Mouse (Mus musculus): ENCODE results near the gene Twf1.

The Twf1 gene

DNA sequence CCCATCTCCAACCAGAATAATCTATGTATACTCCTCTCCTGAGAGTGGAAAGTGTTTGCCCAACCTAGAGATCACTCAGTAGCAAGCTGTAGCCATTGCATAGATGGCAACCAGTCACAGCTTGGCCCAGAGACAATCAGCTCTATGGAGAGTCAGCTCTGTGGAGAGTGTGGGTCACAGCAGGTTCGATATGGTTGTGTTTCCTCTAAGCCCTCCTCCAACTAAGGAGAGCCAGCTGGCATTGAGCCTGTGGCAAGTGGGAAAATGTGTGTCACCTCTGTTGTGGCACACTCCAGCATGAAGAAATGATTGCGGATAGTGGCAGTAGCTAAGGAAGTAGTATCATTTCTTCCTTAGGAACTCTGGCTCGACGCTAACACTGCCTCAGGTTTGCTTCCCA is 18.2 kb downstream of the Twf1 start:
- no peak for DNase-seq

GRCm38 (mm10) chr15:94568496-94569182 is 21.1 kb downstream of the Twf1 start:
- no peak for DNase-seq

GRCm38 (mm10) chr15:94565854-94566253 is 23.8 kb downstream of the Twf1 start:
- DNase-seq, result no peak

DNA sequence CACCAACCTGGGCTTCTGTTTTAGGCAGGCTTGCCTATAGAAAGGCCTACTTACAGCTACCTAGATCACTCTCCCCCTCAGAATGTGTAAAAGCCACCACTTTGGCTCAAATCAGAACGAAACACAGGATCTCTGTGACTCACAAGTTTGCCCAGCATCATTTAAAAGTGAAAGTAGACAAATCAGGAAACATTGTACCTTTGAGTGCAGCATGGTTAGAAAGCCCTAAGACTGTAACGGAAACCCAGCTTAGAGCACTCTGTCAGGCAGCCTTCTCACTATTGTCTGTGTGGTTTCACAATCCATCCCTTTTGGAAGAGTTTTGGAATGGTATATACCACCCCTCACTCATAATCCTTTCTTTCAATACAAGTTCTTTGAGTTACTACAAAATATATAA is 24.8 kb downstream of the Twf1 start:
- no peak for DNase-seq

GRCm38 (mm10) chr15:94558895-94559656 is 30.6 kb downstream of the Twf1 start:
- DNase-seq, result no peak

DNA sequence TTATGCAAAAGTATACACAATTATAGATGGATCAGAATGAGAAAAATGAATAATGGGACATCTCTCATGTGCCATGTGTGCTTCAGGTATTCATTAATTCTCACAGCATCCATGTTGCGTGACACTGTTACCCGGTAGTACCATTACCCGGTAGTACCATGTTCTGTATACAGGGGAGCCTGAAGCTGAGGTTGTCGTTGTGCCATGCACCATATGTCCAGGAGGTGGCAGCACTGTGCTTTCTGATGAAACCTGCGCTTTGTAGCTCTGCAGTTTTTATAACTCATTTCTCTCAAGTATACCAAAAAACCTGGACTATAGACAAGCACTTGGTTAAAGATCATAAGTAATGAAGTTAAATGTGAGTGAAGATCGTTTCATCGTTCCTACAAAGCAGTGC is 32.2 kb downstream of the Twf1 start:
- peak; percentile 78 for DNase-seq

- DNase-seq, result no peak
Observed at GRCm38 (mm10) chr15:94553536-94553935, 36.2 kb downstream of the Twf1 start.

GRCm38 (mm10) chr15:94544844-94545243 is 44.8 kb downstream of the Twf1 start:
- DNase-seq, result no peak

DNA sequence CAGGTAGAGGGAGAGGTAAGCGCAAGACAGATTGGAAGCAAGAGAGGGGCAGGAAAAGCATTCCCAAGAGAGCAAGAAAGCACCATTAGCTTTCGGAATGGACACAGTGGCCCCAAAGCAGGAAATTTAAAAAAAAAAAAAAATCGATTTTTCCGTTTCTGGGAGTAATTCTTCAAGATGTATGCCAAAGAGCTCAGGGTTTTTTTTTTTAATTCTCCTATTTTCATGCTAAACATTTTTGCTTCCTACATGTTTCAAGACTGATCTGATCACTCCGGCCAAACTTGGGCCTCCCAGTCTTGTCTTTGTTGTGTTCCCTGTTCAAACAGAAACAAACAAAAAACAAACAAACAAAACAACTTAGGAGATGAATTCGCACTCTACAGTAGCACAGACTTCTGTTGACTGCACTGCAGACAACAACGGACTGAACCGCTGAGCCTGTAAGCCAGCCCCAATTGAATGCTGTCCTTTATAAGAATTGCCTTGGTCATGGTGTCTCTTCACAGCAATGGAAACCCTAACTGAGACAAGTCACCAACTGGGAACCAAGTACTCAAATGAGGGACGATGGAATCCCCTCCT is 45.5 kb downstream of the Twf1 start:
- DNase-seq, result no peak

DNA sequence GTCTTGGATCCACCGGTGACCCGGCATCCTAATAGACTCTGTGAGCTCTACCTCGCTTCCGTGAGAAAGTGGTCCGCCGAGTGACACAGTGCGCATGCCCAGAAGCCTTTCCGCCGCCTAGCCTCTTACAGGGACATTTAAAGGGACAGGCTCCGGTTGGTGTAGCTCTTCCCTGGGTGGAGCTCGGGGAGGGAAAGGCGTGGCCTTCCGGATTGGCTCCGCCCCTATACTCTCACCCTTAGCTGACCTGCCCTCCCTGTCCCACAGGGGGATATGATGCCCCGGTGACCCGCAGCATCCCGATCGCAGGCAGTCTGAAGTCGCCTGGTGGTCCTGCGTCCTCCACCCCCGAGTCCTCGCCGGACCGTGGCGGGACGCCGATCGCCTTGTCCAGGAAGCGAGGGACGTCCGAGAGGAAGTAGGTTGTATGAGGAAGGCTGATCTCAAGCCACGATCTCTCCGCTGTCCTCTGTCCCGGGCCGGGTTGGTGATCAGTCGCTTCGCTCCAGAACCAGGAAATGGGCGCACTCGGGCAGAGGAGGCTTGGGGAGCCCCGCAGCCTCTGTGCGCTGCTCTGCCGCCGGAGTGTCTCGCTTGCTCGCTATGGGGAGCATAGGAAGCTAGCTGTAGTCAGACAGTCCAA is 46.2 kb downstream of the Twf1 start, which contains the start of the genes Pus7l and Irak4:
Gene Pus7l (minus strand): TSS at position 139 of the 643 bp plus-strand sequence.
Gene Irak4 (plus strand): TSS at position 235 of the 643 bp plus-strand sequence.
- peak; percentile 90 for DNase-seq

DNA sequence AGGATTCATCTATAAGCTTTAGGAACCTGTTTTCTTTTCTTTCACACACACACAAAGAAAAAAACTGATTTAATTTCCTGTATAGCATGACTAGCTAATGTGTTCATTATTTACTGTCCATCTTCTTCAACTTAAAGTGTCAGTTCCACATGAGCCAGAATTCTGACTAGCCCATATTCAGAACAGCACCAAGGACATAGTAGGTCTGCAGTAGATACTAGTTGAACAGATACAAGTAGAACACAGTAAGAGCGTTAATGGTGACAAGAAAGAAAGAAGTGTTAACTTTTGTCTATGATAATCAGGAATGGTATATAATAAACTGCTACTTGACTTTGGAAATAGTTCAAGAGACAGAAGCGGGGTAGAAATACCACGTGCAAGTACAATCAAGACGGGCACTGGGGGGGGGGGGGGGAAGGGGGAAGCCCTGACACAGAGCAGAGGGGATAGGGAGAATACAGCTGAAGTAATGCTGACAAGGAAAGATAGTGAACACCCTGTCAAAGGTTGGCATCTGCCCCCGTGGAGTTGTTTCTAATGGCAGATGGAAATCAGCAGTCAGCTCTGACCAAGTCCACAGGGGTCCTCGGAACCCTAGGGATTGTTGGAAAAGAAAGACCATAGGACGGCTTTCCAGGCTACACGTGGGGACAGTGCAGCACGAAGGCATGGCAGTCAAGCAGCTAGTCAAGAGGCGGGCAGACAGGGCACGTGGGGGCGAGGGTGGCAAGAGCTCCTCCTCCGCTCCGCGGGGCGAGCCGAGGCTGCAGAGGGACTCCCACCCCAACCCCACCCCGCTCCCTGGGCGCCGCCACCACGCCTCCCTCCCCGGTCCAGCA is 46.9 kb downstream of the Twf1 start:
- DNase-seq, result no peak

GRCm38 (mm10) chr15:94539296-94539695 is 50.4 kb downstream of the Twf1 start:
- DNase-seq, result no peak

- DNase-seq, result no peak
Observed at GRCm38 (mm10) chr15:94535521-94535920, 54.2 kb downstream of the Twf1 start.

- no peak for DNase-seq
Observed at GRCm38 (mm10) chr15:94532956-94533355, 56.7 kb downstream of the Twf1 start.

GRCm38 (mm10) chr15:94532306-94532705 is 57.4 kb downstream of the Twf1 start:
- no peak for DNase-seq

DNA sequence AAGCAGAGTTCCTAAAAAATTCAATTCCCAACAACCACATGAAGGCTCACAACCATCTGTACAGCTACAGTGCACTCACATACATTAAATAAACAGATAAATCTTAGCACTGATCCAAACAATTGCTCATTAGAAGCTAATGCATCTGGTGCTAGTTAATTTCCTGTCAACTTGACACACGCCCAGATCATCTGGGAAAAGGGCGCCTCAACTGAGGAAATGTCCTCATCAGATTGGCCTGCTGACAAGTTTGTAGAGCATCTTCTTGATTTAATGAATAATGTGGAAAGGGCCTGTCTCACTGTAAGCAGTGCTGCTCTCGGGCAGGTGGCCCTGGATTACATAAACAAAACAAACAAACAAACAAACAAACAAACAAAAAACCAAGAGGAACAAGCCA is 59.2 kb downstream of the Twf1 start:
- DNase-seq, result no peak
